Mouse (Mus musculus): ENCODE results near the gene Rab21. TPM values are rescaled to one million over a fixed set of nuclear protein-coding genes. Genes with fewer than 3 reads are reported as not detected.

Rab21 gene
- 31.0 and 31.4 TPM in 2 replicates for polyA plus RNA-seq (2012; rRNA removed)

GRCm38 (mm10) chr10:115315473-115316171 is at the start of gene Rab21:
Rab21 (minus strand) TSS chr10:115315594.

GRCm38 (mm10) chr10:115361840-115362622 is 46.6 kb upstream of the Rab21 start, which contains the start of gene Tmem19:
Tmem19 (minus strand) TSS chr10:115362501.

GRCm38 (mm10) chr10:115251088-115251934 is 64.1 kb downstream of the Rab21 start, which contains the start of gene Tbc1d15:
Tbc1d15 (minus strand) TSS chr10:115251467.

Other genes starting within 250 kb of the Rab21 start
- 3.1 and 3.4 TPM in 2 replicates for gene Tph2, start 130.6 kb downstream of the Rab21 start, polyA plus RNA-seq (2012; rRNA removed)
- gene Tbc1d15, start 64.1 kb downstream of the Rab21 start, polyA plus RNA-seq (2012; rRNA removed), result 20.0 and 21.9 TPM in 2 replicates
- gene Tmem19, start 46.9 kb upstream of the Rab21 start, polyA plus RNA-seq (2012; rRNA removed), result 30.8 and 33.6 TPM in 2 replicates
- 15.4 and 16.5 TPM in 2 replicates for gene Thap2, start 68.8 kb upstream of the Rab21 start, polyA plus RNA-seq (2012; rRNA removed)
- 110 and 116 TPM in 2 replicates for gene Zfc3h1, start 69.4 kb upstream of the Rab21 start, polyA plus RNA-seq (2012; rRNA removed)

Measured in central nervous system, embryonic 18 days (tissue).